Comparison of ENCODE assay signal across 8 mouse cellular contexts in the genomic region with DNA sequence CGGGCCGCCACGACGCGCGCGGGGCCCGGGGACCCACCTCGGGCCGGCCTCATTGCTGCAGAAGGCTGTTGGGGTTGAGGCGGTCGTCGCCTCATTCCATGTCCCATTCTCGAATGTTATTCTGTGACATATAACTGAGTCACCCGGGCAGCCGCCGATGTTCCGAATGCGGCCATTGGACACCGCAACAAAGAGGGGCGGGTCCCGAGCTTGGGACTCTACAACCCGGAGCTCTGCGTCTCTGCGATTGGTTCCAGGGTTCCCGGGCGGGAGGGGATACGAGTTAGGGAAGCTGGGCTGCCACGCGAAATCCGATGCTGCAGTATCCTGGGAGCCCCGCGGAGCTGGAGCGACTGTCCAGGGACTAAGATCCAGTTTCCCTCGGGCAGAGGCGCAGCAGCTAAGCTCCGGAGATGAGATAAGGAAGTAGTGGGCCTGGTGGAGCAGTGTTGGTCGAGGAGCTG. TPM values are rescaled to one million over a fixed set of nuclear protein-coding genes. Genes with fewer than 3 reads are reported as not detected.
DNase-seq lines count a peak whose midpoint lies in the region; ATAC-seq and TF ChIP-seq lines count a peak whose summit lies in the region.

Gene Vash2 (minus strand): TSS at position 197 of the 464 bp plus-strand sequence.

- TF ChIP-seq CTCF in bone marrow, adult 2 months (IDR thresholded peaks at IDR 0.05; ENCODE audit: control insufficient read depth, insufficient read depth, low read length): no peak
- TF ChIP-seq CTCF in embryonic fibroblast, embryonic 13.5 days (IDR thresholded peaks at IDR 0.05; ENCODE audit: borderline replicate concordance, insufficient read depth, low read length): no peak

- under 1% methylated on average over 38 of the region's 38 CpGs for WGBS in bone marrow, adult 2 months
- under 1% methylated on average over 35 of the region's 38 CpGs for WGBS in heart, embryonic 11.5 days (ENCODE audit: insufficient replicate concordance)
- under 1% methylated on average over 38 of the region's 38 CpGs for WGBS in kidney, embryonic 15.5 days
- WGBS in limb, embryonic 14.5 days: under 1% methylated on average over 37 of the region's 38 CpGs
- WGBS in midbrain, embryonic 15.5 days: 1% methylated on average over 38 of the region's 38 CpGs
- under 1% methylated on average over 31 of the region's 38 CpGs for WGBS in stomach, embryonic 14.5 days

- H3K36me3 ChIP-seq in heart, embryonic 11.5 days (ENCODE audit: control insufficient read depth, insufficient read depth, low read length): peaks cover 5% of the 10 kb centered on the region; the same call in 1 of the 2 replicates
- peaks cover 12% of the 10 kb centered on the region for H3K36me3 ChIP-seq in kidney, embryonic 15.5 days
- peaks cover 11% of the 10 kb centered on the region for H3K36me3 ChIP-seq in limb, embryonic 14.5 days (ENCODE audit: control insufficient read depth, insufficient read depth, low read length)
- peaks cover 1% of the 10 kb centered on the region; the same call in 1 of the 2 replicates for H3K36me3 ChIP-seq in midbrain, embryonic 15.5 days (replicated peaks)
- H3K36me3 ChIP-seq in stomach, embryonic 14.5 days (ENCODE audit: control insufficient read depth, insufficient read depth, low read length): peaks cover 2% of the 10 kb centered on the region; the same call in 1 of the 2 replicates

- peak within 1 kb of the TSS; percentile 95 for H3K4me2 ChIP-seq in heart, embryonic 11.5 days
- peak within 1 kb of the TSS; percentile 96 for H3K4me2 ChIP-seq in kidney, embryonic 15.5 days
- peak within 1 kb of the TSS; percentile 94 for H3K4me2 ChIP-seq in limb, embryonic 14.5 days (replicated peaks; ENCODE audit: low read depth, low read length, severe bottlenecking)
- peak within 1 kb of the TSS; percentile 87 for H3K4me2 ChIP-seq in midbrain, embryonic 15.5 days
- H3K4me2 ChIP-seq in stomach, embryonic 14.5 days (replicated peaks; ENCODE audit: low read depth, low read length): peak within 1 kb of the TSS; percentile 80

- peak; percentile 52 to 54 for DNase-seq in B cell, adult 2 months
- peak; percentile 95 for DNase-seq in limb, embryonic 14.5 days (ENCODE audit: low spot score)

- H3K27me3 ChIP-seq in heart, embryonic 11.5 days (ENCODE audit: control insufficient read depth, insufficient read depth, low read length): no peaks in the 10 kb centered on the region
- H3K27me3 ChIP-seq in kidney, embryonic 15.5 days: peaks cover 12% of the 10 kb centered on the region
- H3K27me3 ChIP-seq in limb, embryonic 14.5 days (ENCODE audit: control insufficient read depth, insufficient read depth, low read length): no peaks in the 10 kb centered on the region
- no peaks in the 10 kb centered on the region for H3K27me3 ChIP-seq in midbrain, embryonic 15.5 days (replicated peaks)
- H3K27me3 ChIP-seq in stomach, embryonic 14.5 days (ENCODE audit: control insufficient read depth, insufficient read depth, low read length): no peaks in the 10 kb centered on the region

- no peak within 1 kb of the TSS for H3K27ac ChIP-seq in bone marrow, adult 2 months (ENCODE audit: control insufficient read depth, insufficient read depth, low read depth, low read length, poor library complexity)
- H3K27ac ChIP-seq in embryonic fibroblast, embryonic 13.5 days (ENCODE audit: insufficient read depth, low read length): peak within 1 kb of the TSS; percentile 44
- H3K27ac ChIP-seq in heart, embryonic 11.5 days (ENCODE audit: low read depth, low read length): peak within 1 kb of the TSS; percentile 95
- peak within 1 kb of the TSS; percentile 93 for H3K27ac ChIP-seq in kidney, embryonic 15.5 days
- H3K27ac ChIP-seq in limb, embryonic 14.5 days (replicated peaks; ENCODE audit: low read depth, low read length): peak within 1 kb of the TSS; percentile 93
- peak within 1 kb of the TSS; percentile 98 for H3K27ac ChIP-seq in midbrain, embryonic 15.5 days
- peak within 1 kb of the TSS; percentile 88 for H3K27ac ChIP-seq in stomach, embryonic 14.5 days (ENCODE audit: low read length)

- H3K4me1 ChIP-seq in bone marrow, adult 2 months (ENCODE audit: control insufficient read depth, insufficient read depth, low read length): no peaks in the 10 kb centered on the region; the same call in 1 of the 2 replicates
- H3K4me1 ChIP-seq in embryonic fibroblast, embryonic 13.5 days (ENCODE audit: control insufficient read depth, insufficient read depth, low read length): peaks cover 7% of the 10 kb centered on the region
- peaks cover 40% of the 10 kb centered on the region for H3K4me1 ChIP-seq in heart, embryonic 11.5 days (ENCODE audit: control insufficient read depth, insufficient read depth, low read length)
- peaks cover 34% of the 10 kb centered on the region for H3K4me1 ChIP-seq in kidney, embryonic 15.5 days
- peaks cover 14% of the 10 kb centered on the region for H3K4me1 ChIP-seq in limb, embryonic 14.5 days (ENCODE audit: control insufficient read depth, insufficient read depth, low read length)
- peaks cover 30% of the 10 kb centered on the region for H3K4me1 ChIP-seq in midbrain, embryonic 15.5 days
- peaks cover 11% of the 10 kb centered on the region for H3K4me1 ChIP-seq in stomach, embryonic 14.5 days (ENCODE audit: control insufficient read depth, insufficient read depth, low read length)

- H3K9me3 ChIP-seq in heart, embryonic 11.5 days (replicated peaks; ENCODE audit: control insufficient read depth, low read length): no peaks in the 10 kb centered on the region
- H3K9me3 ChIP-seq in kidney, embryonic 15.5 days (replicated peaks): no peaks in the 10 kb centered on the region
- H3K9me3 ChIP-seq in limb, embryonic 14.5 days (ENCODE audit: control insufficient read depth, low read length): no peaks in the 10 kb centered on the region
- H3K9me3 ChIP-seq in midbrain, embryonic 15.5 days: no peaks in the 10 kb centered on the region
- no peaks in the 10 kb centered on the region for H3K9me3 ChIP-seq in stomach, embryonic 14.5 days (ENCODE audit: control insufficient read depth, low read depth, low read length)

- ATAC-seq in heart, embryonic 11.5 days (replicated peaks; ENCODE audit: insufficient number of reproducible peaks, low FRiP score, low TSS enrichment): peak; percentile 93
- ATAC-seq in kidney, embryonic 15.5 days (replicated peaks; ENCODE audit: low FRiP score): peak; percentile 98
- ATAC-seq in limb, embryonic 14.5 days (ENCODE audit: low FRiP score, low read depth): peak; percentile 98
- ATAC-seq in midbrain, embryonic 15.5 days (replicated peaks): peak; percentile 97
- peak; percentile 96 for ATAC-seq in stomach, embryonic 14.5 days (ENCODE audit: insufficient number of reproducible peaks, insufficient read depth, low FRiP score, low read depth)

- H3K4me3 ChIP-seq in bone marrow, adult 2 months (replicated peaks; ENCODE audit: control insufficient read depth, low read depth, low read length): peak within 1 kb of the TSS; percentile 26
- peak within 1 kb of the TSS; percentile 59 for H3K4me3 ChIP-seq in embryonic fibroblast, embryonic 13.5 days (ENCODE audit: insufficient read depth, low read length)
- H3K4me3 ChIP-seq in heart, embryonic 11.5 days (ENCODE audit: low read depth, low read length): peak within 1 kb of the TSS; percentile 79
- peak within 1 kb of the TSS; percentile 69 for H3K4me3 ChIP-seq in kidney, embryonic 15.5 days (replicated peaks)
- peak within 1 kb of the TSS; percentile 78 for H3K4me3 ChIP-seq in limb, embryonic 14.5 days (replicated peaks; ENCODE audit: low read length)
- peak within 1 kb of the TSS; percentile 94 for H3K4me3 ChIP-seq in midbrain, embryonic 15.5 days
- peak within 1 kb of the TSS; percentile 68 for H3K4me3 ChIP-seq in stomach, embryonic 14.5 days (ENCODE audit: low read depth, low read length)

- TF ChIP-seq POLR2A in bone marrow, adult 2 months (IDR thresholded peaks at IDR 0.05; ENCODE audit: borderline replicate concordance, control insufficient read depth, low read depth, low read length): no peak
- peak; percentile 81 for TF ChIP-seq POLR2A in embryonic fibroblast, embryonic 13.5 days (IDR thresholded peaks at IDR 0.05; ENCODE audit: low read depth, low read length)
- peak; percentile 71; the same call in 1 of the 2 replicates for TF ChIP-seq POLR2A in limb, embryonic 14.5 days (IDR thresholded peaks at IDR 0.05; ENCODE audit: borderline replicate concordance, extremely low read depth, insufficient read depth, insufficient read length)

- peak within 1 kb of the TSS; percentile 96 for H3K9ac ChIP-seq in heart, embryonic 11.5 days (ENCODE audit: low read depth, low read length)
- peak within 1 kb of the TSS; percentile 84 for H3K9ac ChIP-seq in kidney, embryonic 15.5 days
- peak within 1 kb of the TSS; percentile 86 for H3K9ac ChIP-seq in limb, embryonic 14.5 days (ENCODE audit: low read depth, low read length, severe bottlenecking)
- H3K9ac ChIP-seq in midbrain, embryonic 15.5 days: peak within 1 kb of the TSS; percentile 98
- H3K9ac ChIP-seq in stomach, embryonic 14.5 days (replicated peaks; ENCODE audit: low read depth, low read length): peak within 1 kb of the TSS; percentile 84

RNA-seq across cellular contexts. Expression of gene Vash2, which starts in this region (rescaled TPM):
- not detected in 2 replicates for polyA plus RNA-seq in bone marrow, adult 2 months (2011; ENCODE audit: insufficient read depth, insufficient read length, low replicate concordance, missing spikeins)
- polyA plus RNA-seq in embryonic fibroblast, embryonic 13.5 days (2011; ENCODE audit: insufficient read length, low read depth, missing spikeins): 13.1 and 18.1 TPM in 2 replicates
- polyA plus RNA-seq in heart, embryonic 11.5 days (2014; fragmentation: Nextera tagmentation; extraction: Ambion mirVana): 66.2 and 75.8 TPM in 2 replicates
- 30.2 and 30.8 TPM in 2 replicates for polyA plus RNA-seq in kidney, embryonic 15.5 days (2015; fragmentation: Nextera tagmentation; extraction: Ambion mirVana)
- 39.7 and 40.1 TPM in 2 replicates for polyA plus RNA-seq in limb, embryonic 14.5 days (2012; rRNA removed)
- 64.7 and 66.9 TPM in 2 replicates for polyA plus RNA-seq in limb, embryonic 14.5 days (2014; fragmentation: Nextera tagmentation; extraction: Ambion mirVana)
- 78.1 and 85.0 TPM in 2 replicates for polyA plus RNA-seq in midbrain, embryonic 15.5 days (2015; fragmentation: Nextera tagmentation; extraction: Ambion mirVana)
- polyA plus RNA-seq in stomach, embryonic 14.5 days (2014; fragmentation: Nextera tagmentation; extraction: Ambion mirVana): 33.5 and 35.3 TPM in 2 replicates

Comparison
In these comparisons a context has a peak if more than half of its experiments do, and no peak if none do; other contexts are left out.
1. RNA of gene Vash2 (polyA plus RNA-seq): 78.1 to 85.0 TPM in midbrain, embryonic 15.5 days, 66.2 to 75.8 TPM in heart, embryonic 11.5 days, 39.7 to 66.9 TPM in limb, embryonic 14.5 days, 33.5 to 35.3 TPM in stomach, embryonic 14.5 days, 30.2 to 30.8 TPM in kidney, embryonic 15.5 days and 13.1 to 18.1 TPM in embryonic fibroblast, embryonic 13.5 days; not detected in bone marrow, adult 2 months; every median in the first group is over 10 times any median in the second.
2. H3K4me3 ChIP-seq: peak in every context shown above with its lines; median percentile 94 in midbrain, embryonic 15.5 days; 79 in heart, embryonic 11.5 days; 78 in limb, embryonic 14.5 days; 69 in kidney, embryonic 15.5 days; 68 in stomach, embryonic 14.5 days; 59 in embryonic fibroblast, embryonic 13.5 days; 26 in bone marrow, adult 2 months.
3. Peak in every context shown above with its lines, with median percentiles within 50 percentile points of each other: ATAC-seq, H3K4me2 ChIP-seq and H3K9ac ChIP-seq.